Mouse (Mus musculus): ENCODE data around the gene Rnf24.

- TF ChIP-seq POLR2A (IDR thresholded peaks at IDR 0.05; ENCODE audit: extremely low read depth, insufficient read depth, low read length) (no peak), CTCF (IDR thresholded peaks at IDR 0.05; ENCODE audit: extremely low read depth, insufficient read depth, low read length) (no peak)
These were observed 33.8 kb upstream of the Rnf24 start for GRCm38 (mm10) chr2:131386350-131386962.
